Mouse (Mus musculus): ENCODE measurements around the gene Itgb2. TPM values are rescaled to one million over a fixed set of nuclear protein-coding genes. Genes with fewer than 3 reads are reported as not detected.
A peak's percentile ranks its signal among the peaks of the same experiment; 100 is the strongest.

Itgb2 gene
- total and polyA plus RNA-seq, 3 experiments: 7.1 to 11.6 (median 11.2) TPM

DNA sequence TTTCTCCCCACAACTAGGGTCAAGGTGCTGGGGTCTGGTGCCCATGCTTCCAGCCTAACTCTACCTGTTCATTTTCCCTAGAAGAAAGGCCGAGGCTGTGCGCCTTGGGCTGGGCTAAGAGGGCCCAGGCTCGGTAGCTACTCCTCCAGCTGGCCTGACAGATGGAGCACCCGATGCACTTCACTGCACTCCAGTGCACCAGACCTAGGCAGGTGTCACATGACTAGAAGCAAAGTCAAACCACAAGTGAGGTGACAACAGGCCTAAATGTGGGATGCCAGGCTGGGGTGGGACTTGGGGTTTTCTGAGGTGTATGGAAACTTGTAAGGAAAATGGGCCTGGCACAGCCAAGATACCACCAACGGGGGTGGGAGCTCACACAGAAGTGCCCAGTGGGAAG, 23.5 kb upstream of the Itgb2 start:
- intact Hi-C loops (cut with DNase I): no loop called here
- Histone ChIP-seq H3K4me1 (ENCODE audit: control insufficient read depth, insufficient read depth, low read length) (peaks cover 11% of the 10 kb centered on the region), H3K9ac (ENCODE audit: low read depth, low read length) (no peak overlapping the region), H3K36me3 (ENCODE audit: control insufficient read depth, insufficient read depth, low read length) (no peaks in the 10 kb centered on the region), H3K4me3 (no peak overlapping the region), H3K79me2 (replicated peaks; ENCODE audit: control insufficient read depth, insufficient read depth, low read length) (no peaks in the 10 kb centered on the region), H3K27me3 (ENCODE audit: control insufficient read depth, insufficient read depth, low read length) (no peaks in the 10 kb centered on the region), H3K27ac (peak overlapping the region; percentile 65)
- no peak for DNase-seq
- 74% methylated on average over 5 of the region's 5 CpGs for WGBS
- no peak for TF ChIP-seq POLR2A (IDR thresholded peaks at IDR 0.05; ENCODE audit: insufficient read depth, low read depth, low read length)
- no peak for TF ChIP-seq CTCF (IDR thresholded peaks at IDR 0.05)
- TF ChIP-seq EP300 (IDR thresholded peaks at IDR 0.05; ENCODE audit: insufficient read depth, low read depth, low read length): no peak

DNA sequence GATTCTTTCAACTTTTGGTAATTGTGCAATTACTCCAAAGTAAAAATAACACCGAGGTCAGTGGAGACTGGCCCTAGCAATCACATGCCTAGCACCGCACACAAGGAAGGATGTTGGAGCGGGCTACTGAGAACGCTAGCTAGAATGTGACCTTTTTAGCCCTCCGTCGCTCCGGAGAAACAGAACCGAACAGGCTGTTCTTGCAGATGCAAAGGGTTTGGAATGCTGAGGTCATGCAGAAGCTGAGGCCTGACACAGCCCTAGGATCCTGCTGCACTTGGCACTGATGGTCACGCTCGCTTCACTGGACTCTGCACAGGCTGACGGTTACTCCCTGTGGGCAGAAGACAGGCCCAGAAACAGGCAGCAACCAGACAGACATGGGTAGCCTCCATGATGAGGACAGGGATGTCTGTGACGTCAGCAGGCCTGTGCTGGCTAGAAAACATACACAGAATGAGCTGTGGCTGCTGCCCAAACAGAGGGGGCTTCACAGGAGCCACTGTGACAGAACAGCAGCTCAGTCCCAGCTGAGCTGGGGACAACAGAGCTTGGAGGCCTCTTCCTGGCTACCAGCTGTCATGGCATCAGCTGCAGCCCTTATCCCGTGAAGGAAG, 23.0 kb upstream of the Itgb2 start:
- WGBS: 64% methylated on average over 13 of the region's 13 CpGs
- peak; percentile 59 to 73 for DNase-seq
- TF ChIP-seq CTCF (IDR thresholded peaks at IDR 0.05) (no peak), EP300 (IDR thresholded peaks at IDR 0.05; ENCODE audit: insufficient read depth, low read depth, low read length) (peak; percentile 66; the same call in 1 of the 2 replicates), POLR2A (IDR thresholded peaks at IDR 0.05; ENCODE audit: insufficient read depth, low read depth, low read length) (no peak)
- intact Hi-C loops (cut with DNase I): no loop called here
- no peak overlapping the region for H3K4me3 ChIP-seq
- peak overlapping the region; percentile 5; the same call in 1 of the 2 replicates for H3K9ac ChIP-seq (ENCODE audit: low read depth, low read length)
- peaks cover 11% of the 10 kb centered on the region for H3K4me1 ChIP-seq (ENCODE audit: control insufficient read depth, insufficient read depth, low read length)
- H3K36me3 ChIP-seq (ENCODE audit: control insufficient read depth, insufficient read depth, low read length): no peaks in the 10 kb centered on the region
- H3K27ac ChIP-seq: peak overlapping the region; percentile 65
- no peaks in the 10 kb centered on the region for H3K27me3 ChIP-seq (ENCODE audit: control insufficient read depth, insufficient read depth, low read length)
- no peaks in the 10 kb centered on the region for H3K79me2 ChIP-seq (replicated peaks; ENCODE audit: control insufficient read depth, insufficient read depth, low read length)

DNA sequence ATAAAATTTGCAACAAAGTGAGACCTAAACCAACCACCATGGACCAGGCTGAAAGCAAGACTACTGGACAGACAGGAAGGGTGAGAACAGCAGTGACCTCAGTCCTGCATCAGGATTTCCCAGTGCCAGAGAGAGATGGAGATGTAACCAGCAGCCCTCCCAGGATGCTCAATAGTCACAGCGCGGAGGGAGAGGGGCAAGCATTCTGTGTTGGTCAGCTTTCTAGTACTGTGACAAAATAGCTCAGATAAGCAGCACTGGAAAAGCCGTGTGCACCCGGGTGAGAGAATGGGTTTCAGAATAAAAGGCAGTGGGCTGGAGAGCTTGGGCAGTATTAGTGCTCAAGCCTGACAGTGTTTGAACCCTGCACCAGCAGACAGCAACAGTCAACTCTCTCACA, 22.3 kb upstream of the Itgb2 start:
- no peak for DNase-seq
- peak overlapping the region; percentile 65 for H3K27ac ChIP-seq
- no peaks in the 10 kb centered on the region for H3K36me3 ChIP-seq (ENCODE audit: control insufficient read depth, insufficient read depth, low read length)
- TF ChIP-seq CTCF (IDR thresholded peaks at IDR 0.05) (no peak), EP300 (IDR thresholded peaks at IDR 0.05; ENCODE audit: insufficient read depth, low read depth, low read length) (no peak)
- no peak overlapping the region for H3K9ac ChIP-seq (ENCODE audit: low read depth, low read length)
- peaks cover 11% of the 10 kb centered on the region for H3K4me1 ChIP-seq (ENCODE audit: control insufficient read depth, insufficient read depth, low read length)
- H3K27me3 ChIP-seq (ENCODE audit: control insufficient read depth, insufficient read depth, low read length): no peaks in the 10 kb centered on the region
- intact Hi-C loops (cut with DNase I): loop anchor here (2.0 kb wide), 1 partner anchor 67 kb away; no protein-coding TSS in a partner anchor
- H3K79me2 ChIP-seq (replicated peaks; ENCODE audit: control insufficient read depth, insufficient read depth, low read length): no peaks in the 10 kb centered on the region
- no peak overlapping the region for H3K4me3 ChIP-seq
- 72% methylated on average over 4 of the region's 4 CpGs for WGBS

DNA sequence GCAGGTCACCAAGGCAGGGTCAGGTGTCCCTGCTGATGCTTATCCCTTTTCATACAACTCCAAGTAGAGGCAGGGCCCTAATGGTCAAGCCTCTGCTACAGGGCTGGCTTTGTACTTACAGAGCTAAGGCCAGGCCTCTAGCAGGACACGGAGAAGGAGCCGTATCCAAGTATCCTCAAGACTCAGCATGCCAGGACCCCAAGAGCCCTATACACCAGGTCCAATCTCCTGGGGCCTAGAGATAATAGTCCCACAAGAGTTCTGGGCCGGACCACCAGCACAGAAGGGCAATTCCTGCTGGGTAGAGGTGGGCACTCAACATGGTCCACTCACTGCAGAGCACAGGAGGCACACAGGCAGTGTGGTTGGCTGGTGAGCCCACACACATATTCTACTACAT, 21.3 kb upstream of the Itgb2 start:
- Histone ChIP-seq H3K9ac (ENCODE audit: low read depth, low read length) (no peak overlapping the region), H3K36me3 (ENCODE audit: control insufficient read depth, insufficient read depth, low read length) (no peaks in the 10 kb centered on the region), H3K27me3 (ENCODE audit: control insufficient read depth, insufficient read depth, low read length) (no peaks in the 10 kb centered on the region), H3K79me2 (replicated peaks; ENCODE audit: control insufficient read depth, insufficient read depth, low read length) (no peaks in the 10 kb centered on the region), H3K4me3 (no peak overlapping the region), H3K4me1 (ENCODE audit: control insufficient read depth, insufficient read depth, low read length) (peaks cover 11% of the 10 kb centered on the region), H3K27ac (no peak overlapping the region)
- no peak for DNase-seq
- no peak for TF ChIP-seq POLR2A (IDR thresholded peaks at IDR 0.05; ENCODE audit: insufficient read depth, low read depth, low read length)
- TF ChIP-seq EP300 (IDR thresholded peaks at IDR 0.05; ENCODE audit: insufficient read depth, low read depth, low read length): no peak
- intact Hi-C loops (cut with DNase I): loop anchor here (1.0 to 2.0 kb wide), 3 partner anchors 68 to 226 kb away; no protein-coding TSS in a partner anchor
- 92% methylated on average over 3 of the region's 3 CpGs for WGBS

- no peaks in the 10 kb centered on the region for H3K36me3 ChIP-seq (ENCODE audit: control insufficient read depth, insufficient read depth, low read length)
- H3K9ac ChIP-seq (ENCODE audit: low read depth, low read length): peak overlapping the region; percentile 22; the same call in 1 of the 2 replicates
- no peaks in the 10 kb centered on the region for H3K27me3 ChIP-seq (ENCODE audit: control insufficient read depth, insufficient read depth, low read length)
- no peak overlapping the region for H3K4me3 ChIP-seq
- H3K79me2 ChIP-seq (replicated peaks; ENCODE audit: control insufficient read depth, insufficient read depth, low read length): no peaks in the 10 kb centered on the region
- H3K4me1 ChIP-seq (ENCODE audit: control insufficient read depth, insufficient read depth, low read length): peaks cover 8% of the 10 kb centered on the region
- intact Hi-C loops (cut with DNase I): loop anchor here (1.0 to 10.0 kb wide), 5 partner anchors 69 to 375 kb away; partner anchors contain the start of gene Adarb1
- 33% methylated on average over 12 of the region's 12 CpGs for WGBS
- no peak overlapping the region for H3K27ac ChIP-seq
- peak; percentile 83 to 92 for DNase-seq
- TF ChIP-seq CTCF (IDR thresholded peaks at IDR 0.05) (peak; percentile 97), POLR2A (IDR thresholded peaks at IDR 0.05; ENCODE audit: insufficient read depth, low read depth, low read length) (no peak), EP300 (IDR thresholded peaks at IDR 0.05; ENCODE audit: insufficient read depth, low read depth, low read length) (peak; percentile 86)
These were observed 20.5 kb upstream of the Itgb2 start for GRCm38 (mm10) chr10:77509403-77510187.

Measured in heart, adult 2 months (tissue).